Mouse (Mus musculus) left cerebral cortex, adult 11 months (tissue): ENCODE data around the gene Gm13271.
A peak's percentile ranks its signal among the peaks of the same experiment; 100 is the strongest.
"Not testable (repeated sequence)": the region's sequence is repeated elsewhere in the genome, so short reads cannot be mapped to it uniquely, and the experiment has no call there.

Experiments
- DNase-seq: peaks from one replicate; pipeline ENCODE4 v3.0.0; 2022; ENCODE audit warnings: low spot score

The Gm13271 gene

GRCm38 (mm10) chr4:88754818-88755340, at the start of gene Gm13271:
TSS of gene Gm13271 (plus strand) at chr4:88754868.
- DNase-seq: peak; percentile 61

- DNase-seq: no peak
Measured at GRCm38 (mm10) chr4:88705924-88706323, 48.7 kb upstream of the Gm13271 start.

- DNase-seq: no peak
Measured at GRCm38 (mm10) chr4:88707128-88707826, 47.4 kb upstream of the Gm13271 start.

DNA sequence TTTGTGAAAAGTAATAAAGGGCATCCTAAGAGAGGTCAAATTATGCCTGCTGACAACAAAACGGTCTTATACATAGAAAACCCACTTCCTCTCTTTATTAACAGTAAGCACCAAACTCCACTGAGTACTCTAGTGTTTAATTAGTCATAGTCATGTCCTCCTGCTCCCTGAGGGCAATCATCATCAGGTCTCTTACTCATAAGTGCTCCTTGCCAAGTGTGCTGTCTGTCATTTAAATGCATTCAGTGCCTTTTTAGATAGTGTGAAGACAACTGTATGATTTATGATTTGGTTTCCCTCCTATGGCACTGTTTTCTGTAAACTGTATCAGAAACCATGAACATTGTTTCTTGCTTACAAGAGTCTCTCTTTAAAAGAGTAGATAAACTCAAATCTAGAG, 40.4 kb upstream of the Gm13271 start:
- no peak for DNase-seq

- DNase-seq: no peak
Measured at GRCm38 (mm10) chr4:88715059-88715458, 39.6 kb upstream of the Gm13271 start.

GRCm38 (mm10) chr4:88718715-88719114, 36.0 kb upstream of the Gm13271 start:
- DNase-seq: no peak

- DNase-seq: peak; percentile 76
Measured at GRCm38 (mm10) chr4:88721791-88722721, 32.6 kb upstream of the Gm13271 start, which contains the start of the genes Gm26566 and Klhl9. TSS of gene Gm26566 (plus strand) at chr4:88721805. TSS of gene Klhl9 (minus strand) at chr4:88722465.

DNA sequence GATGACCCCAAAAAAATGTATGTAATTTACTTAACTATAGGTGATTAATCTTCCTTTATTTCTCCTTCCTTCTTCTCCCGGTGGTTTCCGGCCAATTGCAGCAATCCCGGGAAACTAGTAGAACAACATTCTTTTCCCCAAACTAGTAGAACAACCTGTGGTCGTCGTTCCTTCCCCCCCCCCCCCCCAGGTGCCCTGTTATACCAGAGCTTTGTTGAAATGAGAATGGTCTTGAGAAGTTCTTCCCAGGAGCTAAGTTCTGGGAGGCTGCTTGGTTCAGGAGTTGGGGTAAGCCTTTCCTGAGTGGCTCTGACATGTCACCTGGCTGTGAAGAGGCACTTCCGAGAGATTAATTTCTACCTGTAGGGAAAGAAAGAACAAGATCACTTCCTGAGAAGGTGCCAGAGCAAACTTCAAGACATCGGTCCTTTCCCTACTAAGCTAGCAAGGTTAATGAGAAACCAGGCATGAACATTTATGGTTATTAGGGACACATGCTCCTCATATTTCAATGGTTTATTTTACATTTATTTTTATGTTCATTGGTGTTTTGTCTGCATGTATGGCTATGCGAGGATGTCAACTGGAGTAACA, 31.1 kb upstream of the Gm13271 start:
- no peak for DNase-seq

GRCm38 (mm10) chr4:88726727-88727126, 27.9 kb upstream of the Gm13271 start:
- no peak for DNase-seq

DNA sequence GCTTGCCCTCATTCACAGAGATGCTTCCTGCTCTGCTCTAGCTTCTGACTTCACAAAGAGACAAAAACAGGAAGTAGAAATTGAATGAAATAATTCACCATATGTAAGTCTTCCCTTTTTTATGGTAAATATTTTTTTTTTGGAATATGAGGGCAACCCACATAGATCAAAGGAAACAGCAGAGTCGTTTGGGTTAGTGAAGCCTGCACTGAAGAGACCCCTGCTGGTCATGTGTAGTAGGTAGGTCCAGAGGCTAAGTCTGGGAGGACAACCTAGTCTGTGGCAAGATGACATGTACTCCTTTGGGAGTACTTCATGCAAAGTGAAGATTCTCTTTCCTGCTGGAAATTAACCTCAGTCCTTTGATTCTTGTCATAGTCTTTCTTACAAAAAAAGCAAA, 27.3 kb upstream of the Gm13271 start:
- no peak for DNase-seq

- no peak for DNase-seq
Measured at GRCm38 (mm10) chr4:88738480-88738879, 16.2 kb upstream of the Gm13271 start.

DNA sequence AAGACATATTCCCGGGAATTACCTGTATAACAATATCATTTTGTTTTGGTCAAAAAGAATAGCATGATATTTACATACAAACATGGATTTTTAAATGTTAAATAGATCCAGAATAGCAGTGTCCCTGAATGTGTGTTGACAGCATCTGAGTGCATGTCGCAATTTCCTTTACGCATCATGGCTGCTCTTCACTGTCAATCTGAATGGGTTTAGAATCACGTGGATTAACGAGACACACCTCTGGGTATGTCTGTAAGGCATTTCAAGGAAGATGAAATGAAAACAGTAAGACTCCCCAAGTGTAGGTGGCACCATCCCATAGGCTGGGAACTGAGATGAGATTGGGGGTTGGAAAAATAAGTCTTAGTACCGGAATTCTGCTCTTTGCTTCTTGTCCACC, 15.6 kb upstream of the Gm13271 start:
- no peak for DNase-seq

GRCm38 (mm10) chr4:88741426-88741825, 13.2 kb upstream of the Gm13271 start:
- no peak for DNase-seq

DNA sequence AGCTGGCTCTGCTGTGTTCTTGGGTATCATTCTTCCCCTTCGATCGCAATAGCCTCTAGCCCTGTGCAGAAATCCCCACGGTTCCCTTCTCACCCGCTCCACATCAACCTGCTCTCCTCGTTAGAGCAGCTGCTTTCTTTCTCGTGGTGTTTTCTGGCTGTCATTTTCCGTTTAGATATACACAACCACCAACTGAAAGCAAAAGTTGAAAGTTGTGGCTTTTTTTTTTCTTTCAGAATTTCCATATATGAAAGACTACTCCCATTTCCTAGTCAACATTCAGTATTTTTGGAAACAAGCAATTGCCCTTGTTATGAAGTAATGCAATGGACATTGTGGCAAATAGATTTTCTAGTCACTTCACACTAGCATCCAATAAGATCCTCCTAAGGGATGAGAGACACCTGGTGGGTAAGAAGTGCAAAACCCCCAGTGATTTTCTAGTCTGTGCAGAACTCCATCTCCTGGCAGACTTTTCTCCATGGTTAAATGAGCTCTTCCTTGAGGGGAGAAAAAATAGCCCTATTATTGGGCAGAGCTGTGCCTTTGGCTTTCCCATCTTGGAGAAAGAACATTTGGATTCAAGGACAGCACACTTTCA, 11.8 kb upstream of the Gm13271 start:
- no peak for DNase-seq

GRCm38 (mm10) chr4:88744207-88744606, 10.5 kb upstream of the Gm13271 start:
- no peak for DNase-seq

DNA sequence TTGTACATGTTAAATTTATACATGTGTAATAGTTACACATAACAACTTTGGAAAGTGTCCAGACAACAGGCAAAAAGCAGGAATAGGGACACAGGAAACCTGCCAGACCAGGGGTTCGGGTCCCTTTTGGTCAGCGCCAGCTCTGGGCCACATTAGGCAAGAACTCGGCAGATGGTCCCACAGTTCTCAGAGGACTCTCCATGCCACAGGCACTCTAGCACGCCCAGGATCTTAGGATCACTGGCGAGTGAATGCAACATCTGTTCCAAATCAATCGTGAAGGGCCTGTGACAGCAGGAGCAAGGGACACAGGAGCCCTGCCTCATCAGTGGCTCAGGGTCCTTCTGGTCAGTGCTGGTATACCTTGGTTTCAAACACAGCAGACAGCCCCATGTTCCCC, 4.7 kb upstream of the Gm13271 start:
- no peak for DNase-seq

- not testable (repeated sequence) for DNase-seq
Measured at GRCm38 (mm10) chr4:88756581-88757513, 2.2 kb downstream of the Gm13271 start.

- DNase-seq: peak; percentile 89
Measured at GRCm38 (mm10) chr4:88757628-88758031, 3.0 kb downstream of the Gm13271 start.

DNA sequence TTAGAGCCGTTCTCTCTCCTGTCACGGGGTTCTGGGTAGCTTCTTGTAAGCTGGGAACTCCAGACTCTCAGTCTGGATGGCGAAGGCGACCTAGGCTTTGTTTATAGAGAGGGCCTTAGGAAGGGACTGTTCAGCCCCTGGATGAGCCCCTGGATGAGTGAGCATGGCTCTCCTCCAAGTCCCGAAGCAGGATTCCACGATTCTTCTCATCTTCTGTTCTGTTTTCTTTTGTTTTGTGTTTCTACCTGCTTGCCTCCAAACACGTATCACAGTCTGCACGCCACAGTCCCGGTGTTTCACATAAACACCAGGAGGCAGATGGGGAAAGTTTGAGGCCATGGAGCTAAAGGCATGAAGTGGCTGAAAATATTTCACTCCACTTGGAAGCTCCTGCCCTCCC, 4.1 kb downstream of the Gm13271 start:
- not testable (repeated sequence) for DNase-seq

- DNase-seq: not testable (repeated sequence)
Measured at GRCm38 (mm10) chr4:88759610-88760268, 5.1 kb downstream of the Gm13271 start, which contains the start of gene Gm13283. TSS of gene Gm13283 (plus strand) at chr4:88760119.
